Comparison of ENCODE assay signal across 7 mouse cellular contexts in genomic region chr5:72558716-72559526, GRCm38 (mm10). TPM values are rescaled to one million over a fixed set of nuclear protein-coding genes. Genes with fewer than 3 reads are reported as not detected.
A peak's percentile ranks its signal among the peaks of the same experiment; 100 is the strongest.
DNase-seq lines count a peak whose midpoint lies in the region; ATAC-seq and TF ChIP-seq lines count a peak whose summit lies in the region.

No protein-coding gene starts in this region.

- peak overlapping the region; percentile 91 for H3K9ac ChIP-seq in lung, embryonic 14.5 days
- peak overlapping the region; percentile 85 for H3K9ac ChIP-seq in hindbrain, embryonic 12.5 days
- peak overlapping the region; percentile 84 for H3K9ac ChIP-seq in liver, embryonic 16.5 days (ENCODE audit: low read depth, low read length)

- peak overlapping the region; percentile 87 for H3K4me2 ChIP-seq in lung, embryonic 14.5 days
- peak overlapping the region; percentile 73 for H3K4me2 ChIP-seq in hindbrain, embryonic 12.5 days (replicated peaks)
- peak overlapping the region; percentile 91 for H3K4me2 ChIP-seq in liver, embryonic 16.5 days (ENCODE audit: low read depth, low read length)

- DNase-seq in lung, embryonic 14.5 days = peak; percentile 32
- DNase-seq in lung, adult 18-20 months = no peak
- DNase-seq in forebrain, embryonic 10.5 days (ENCODE audit: extremely low spot score, low spot score) = no peak

- no peak for TF ChIP-seq CTCF in lung, embryonic 14.5 days (IDR thresholded peaks at IDR 0.05; ENCODE audit: low read depth)
- TF ChIP-seq CTCF in bone marrow, adult 2 months (IDR thresholded peaks at IDR 0.05; ENCODE audit: control insufficient read depth, insufficient read depth, low read length) = no peak
- TF ChIP-seq CTCF in small intestine, adult 2 months (IDR thresholded peaks at IDR 0.05; ENCODE audit: extremely low read depth, insufficient read length, insufficient replicate concordance, low read depth, low read length) = no peak

- H3K36me3 ChIP-seq in lung, embryonic 14.5 days (ENCODE audit: insufficient read depth) = peaks cover 19% of the 10 kb centered on the region
- peaks cover 23% of the 10 kb centered on the region for H3K36me3 ChIP-seq in forebrain, embryonic 10.5 days (replicated peaks)
- peaks cover 10% of the 10 kb centered on the region; the same call in 1 of the 2 replicates for H3K36me3 ChIP-seq in hindbrain, embryonic 12.5 days
- peaks cover 5% of the 10 kb centered on the region; the same call in 1 of the 2 replicates for H3K36me3 ChIP-seq in liver, embryonic 16.5 days (ENCODE audit: control insufficient read depth, insufficient read depth)
- peaks cover 10% of the 10 kb centered on the region for H3K36me3 ChIP-seq in small intestine, adult 2 months (ENCODE audit: control insufficient read depth, insufficient read depth, low read length)

- peak overlapping the region; percentile 78 for H3K27ac ChIP-seq in lung, embryonic 14.5 days (ENCODE audit: low read depth)
- peak overlapping the region; percentile 25; the same call in 1 of the 2 replicates for H3K27ac ChIP-seq in bone marrow, adult 2 months (ENCODE audit: control insufficient read depth, insufficient read depth, low read depth, low read length, poor library complexity)
- H3K27ac ChIP-seq in forebrain, embryonic 10.5 days = peak overlapping the region; percentile 94
- H3K27ac ChIP-seq in hindbrain, embryonic 12.5 days = peak overlapping the region; percentile 82
- peak overlapping the region; percentile 49 for H3K27ac ChIP-seq in liver, embryonic 16.5 days (ENCODE audit: low read length)
- peak overlapping the region; percentile 40 for H3K27ac ChIP-seq in small intestine, adult 2 months (ENCODE audit: insufficient read depth, low read depth, low read length)

- peak overlapping the region; percentile 86 for H3K4me3 ChIP-seq in lung, embryonic 14.5 days (ENCODE audit: low read depth, low read length)
- peak overlapping the region; percentile 82 for H3K4me3 ChIP-seq in bone marrow, adult 2 months (replicated peaks; ENCODE audit: control insufficient read depth, low read depth, low read length)
- H3K4me3 ChIP-seq in forebrain, embryonic 10.5 days = peak overlapping the region; percentile 96
- H3K4me3 ChIP-seq in hindbrain, embryonic 12.5 days = peak overlapping the region; percentile 69
- H3K4me3 ChIP-seq in liver, embryonic 16.5 days (ENCODE audit: low read depth, low read length) = peak overlapping the region; percentile 87
- peak overlapping the region; percentile 96 for H3K4me3 ChIP-seq in small intestine, adult 2 months (ENCODE audit: low read depth, low read length)

- TF ChIP-seq POLR2A in bone marrow, adult 2 months (IDR thresholded peaks at IDR 0.05; ENCODE audit: borderline replicate concordance, control insufficient read depth, low read depth, low read length) = no peak
- no peak for TF ChIP-seq POLR2A in small intestine, adult 2 months (IDR thresholded peaks at IDR 0.05; ENCODE audit: low read depth, low read length)

- WGBS in lung, embryonic 14.5 days = under 1% methylated on average over 57 of the region's 57 CpGs
- 3% methylated on average over 57 of the region's 57 CpGs for WGBS in bone marrow, adult 2 months
- under 1% methylated on average over 57 of the region's 57 CpGs for WGBS in forebrain, embryonic 10.5 days
- WGBS in hindbrain, embryonic 12.5 days = under 1% methylated on average over 57 of the region's 57 CpGs
- WGBS in liver, embryonic 16.5 days (ENCODE audit: insufficient replicate concordance) = under 1% methylated on average over 56 of the region's 57 CpGs
- WGBS in small intestine, adult 2 months = 1% methylated on average over 57 of the region's 57 CpGs

- 0 out of 2 replicates have a peak, but pooled peaks cover 4% of the 10 kb centered on the region for H3K4me1 ChIP-seq in lung, embryonic 14.5 days (ENCODE audit: insufficient read depth)
- no peaks in the 10 kb centered on the region; the same call in 1 of the 2 replicates for H3K4me1 ChIP-seq in bone marrow, adult 2 months (ENCODE audit: control insufficient read depth, insufficient read depth, low read length)
- H3K4me1 ChIP-seq in forebrain, embryonic 10.5 days = peaks cover 18% of the 10 kb centered on the region
- 0 out of 2 replicates have a peak, but pooled peaks cover 5% of the 10 kb centered on the region for H3K4me1 ChIP-seq in hindbrain, embryonic 12.5 days
- H3K4me1 ChIP-seq in liver, embryonic 16.5 days (ENCODE audit: control insufficient read depth, low read depth, low read length) = peaks cover 9% of the 10 kb centered on the region
- peaks cover 3% of the 10 kb centered on the region for H3K4me1 ChIP-seq in small intestine, adult 2 months (ENCODE audit: control insufficient read depth, insufficient read depth, insufficient read length, low read length)

- H3K27me3 ChIP-seq in lung, embryonic 14.5 days (ENCODE audit: insufficient read depth, low read length) = no peaks in the 10 kb centered on the region
- no peaks in the 10 kb centered on the region for H3K27me3 ChIP-seq in forebrain, embryonic 10.5 days (ENCODE audit: poor library complexity, severe bottlenecking)
- no peaks in the 10 kb centered on the region for H3K27me3 ChIP-seq in hindbrain, embryonic 12.5 days
- no peaks in the 10 kb centered on the region for H3K27me3 ChIP-seq in liver, embryonic 16.5 days (ENCODE audit: control insufficient read depth, insufficient read depth, low read depth, low read length)
- H3K27me3 ChIP-seq in small intestine, adult 2 months (ENCODE audit: control insufficient read depth, insufficient read depth, low read length) = no peaks in the 10 kb centered on the region

- peak; percentile 76 for ATAC-seq in lung, embryonic 14.5 days (ENCODE audit: insufficient read depth)
- ATAC-seq in hindbrain, embryonic 12.5 days (ENCODE audit: low FRiP score) = peak; percentile 82
- peak; percentile 76 for ATAC-seq in liver, embryonic 16.5 days (ENCODE audit: low read depth)

- H3K9me3 ChIP-seq in lung, embryonic 14.5 days (ENCODE audit: low read depth, low read length) = no peaks in the 10 kb centered on the region
- H3K9me3 ChIP-seq in forebrain, embryonic 10.5 days = no peaks in the 10 kb centered on the region
- H3K9me3 ChIP-seq in hindbrain, embryonic 12.5 days (replicated peaks) = no peaks in the 10 kb centered on the region
- no peaks in the 10 kb centered on the region for H3K9me3 ChIP-seq in liver, embryonic 16.5 days (replicated peaks; ENCODE audit: control insufficient read depth, low read length)

RNA-seq across cellular contexts. Expression of gene Nfxl1, which starts 0.6 kb away (rescaled TPM):
- polyA plus RNA-seq in lung, embryonic 14.5 days (2014; fragmentation: Nextera tagmentation; extraction: Ambion mirVana) = 23.2 and 25.4 TPM in 2 replicates
- 7.6 and 11.6 TPM in 2 replicates for polyA plus RNA-seq in bone marrow, adult 2 months (2011; ENCODE audit: insufficient read depth, insufficient read length, low replicate concordance, missing spikeins)
- 16.6 and 18.7 TPM in 2 replicates for polyA plus RNA-seq in forebrain, embryonic 10.5 days (2016; fragmentation: Nextera tagmentation; extraction: Ambion mirVana)
- polyA plus RNA-seq in hindbrain, embryonic 12.5 days (2016; fragmentation: Nextera tagmentation; extraction: Ambion mirVana) = 24.2 and 24.9 TPM in 2 replicates
- 5.7 and 5.9 TPM in 2 replicates for polyA plus RNA-seq in liver, embryonic 16.5 days (2015; fragmentation: Nextera tagmentation; extraction: Ambion mirVana)
- 4.0 and 5.4 TPM in 2 replicates for polyA plus RNA-seq in small intestine, adult 2 months (2012; rRNA removed)

RNA-seq across cellular contexts. Expression of gene Zar1, which starts 22.1 kb away (rescaled TPM):
- polyA plus RNA-seq in lung, embryonic 14.5 days (2014; fragmentation: Nextera tagmentation; extraction: Ambion mirVana) = 0.14 TPM in 1 of 2 replicates, not detected in the other
- polyA plus RNA-seq in bone marrow, adult 2 months (2011; ENCODE audit: insufficient read depth, insufficient read length, low replicate concordance, missing spikeins) = not detected in 2 replicates
- not detected in 2 replicates for polyA plus RNA-seq in forebrain, embryonic 10.5 days (2016; fragmentation: Nextera tagmentation; extraction: Ambion mirVana)
- 4.0 and 5.9 TPM in 2 replicates for polyA plus RNA-seq in hindbrain, embryonic 12.5 days (2016; fragmentation: Nextera tagmentation; extraction: Ambion mirVana)
- not detected in 2 replicates for polyA plus RNA-seq in liver, embryonic 16.5 days (2015; fragmentation: Nextera tagmentation; extraction: Ambion mirVana)
- polyA plus RNA-seq in small intestine, adult 2 months (2012; rRNA removed) = not detected in 2 replicates

RNA-seq across cellular contexts. Expression of gene Gm5868, which starts 28.4 kb away (rescaled TPM):
- polyA plus RNA-seq in lung, embryonic 14.5 days (2014; fragmentation: Nextera tagmentation; extraction: Ambion mirVana) = 0.17 and 0.20 TPM in 2 replicates
- not detected in 2 replicates for polyA plus RNA-seq in bone marrow, adult 2 months (2011; ENCODE audit: insufficient read depth, insufficient read length, low replicate concordance, missing spikeins)
- polyA plus RNA-seq in forebrain, embryonic 10.5 days (2016; fragmentation: Nextera tagmentation; extraction: Ambion mirVana) = 1.1 and 1.5 TPM in 2 replicates
- polyA plus RNA-seq in hindbrain, embryonic 12.5 days (2016; fragmentation: Nextera tagmentation; extraction: Ambion mirVana) = 5.5 and 5.9 TPM in 2 replicates
- polyA plus RNA-seq in liver, embryonic 16.5 days (2015; fragmentation: Nextera tagmentation; extraction: Ambion mirVana) = not detected in 2 replicates
- 0.10 and 0.16 TPM in 2 replicates for polyA plus RNA-seq in small intestine, adult 2 months (2012; rRNA removed)

RNA-seq across cellular contexts. Expression of gene Corin, which starts 54.6 kb away (rescaled TPM):
- 0.89 and 1.9 TPM in 2 replicates for polyA plus RNA-seq in lung, embryonic 14.5 days (2014; fragmentation: Nextera tagmentation; extraction: Ambion mirVana)
- polyA plus RNA-seq in bone marrow, adult 2 months (2011; ENCODE audit: insufficient read depth, insufficient read length, low replicate concordance, missing spikeins) = not detected in 2 replicates
- 1.0 and 1.3 TPM in 2 replicates for polyA plus RNA-seq in forebrain, embryonic 10.5 days (2016; fragmentation: Nextera tagmentation; extraction: Ambion mirVana)
- 11.2 and 16.2 TPM in 2 replicates for polyA plus RNA-seq in hindbrain, embryonic 12.5 days (2016; fragmentation: Nextera tagmentation; extraction: Ambion mirVana)
- polyA plus RNA-seq in liver, embryonic 16.5 days (2015; fragmentation: Nextera tagmentation; extraction: Ambion mirVana) = 0.15 and 0.19 TPM in 2 replicates
- polyA plus RNA-seq in small intestine, adult 2 months (2012; rRNA removed) = 0.05 TPM in 1 of 2 replicates, not detected in the other

Comparison
In these comparisons a context has a peak if more than half of its experiments do, and no peak if none do; other contexts are left out.
1. H3K27ac ChIP-seq: peak in every context shown above with its lines; median percentile 94 in forebrain, embryonic 10.5 days; 82 in hindbrain, embryonic 12.5 days; 78 in lung, embryonic 14.5 days; 49 in liver, embryonic 16.5 days; 40 in small intestine, adult 2 months; 25 in bone marrow, adult 2 months.